Mouse (Mus musculus) hindbrain, embryonic 10.5 days (tissue): ENCODE measurements at regions not wholly inside any gene's neighbourhood (a gene's known extent, or its start where the extent isn't known, plus 50 kb on each side); places are given as distances from the start of the nearest gene placed in this dataset.

Experiments
- DNase-seq: peaks from one replicate; pipeline ENCODE4 v3.0.0-alpha.2; 2017; ENCODE audit warnings: low spot score
- H3K27ac ChIP-seq: fragments of 300-500 bp; sonication (generic); 2 replicates; pipeline ENCODE4 v1.5.1; 2016; ENCODE audit warnings: mild to moderate bottlenecking, moderate library complexity
- H3K27me3 ChIP-seq: fragments of 300-500 bp; sonication (generic); 2 replicates; pipeline ENCODE4 v1.6.1; 2016; ENCODE audit warnings: mild to moderate bottlenecking; ENCODE audit not compliant: poor library complexity, insufficient read depth, severe bottlenecking
- H3K36me3 ChIP-seq: fragments of 300-500 bp; sonication (generic); 2 replicates; pipeline ENCODE4 v1.6.1; 2016; ENCODE audit warnings: mild to moderate bottlenecking, moderate library complexity
- H3K4me1 ChIP-seq: fragments of 300-500 bp; sonication (generic); replicated peaks from 2 replicates; pipeline ENCODE4 v1.6.1; 2016; ENCODE audit warnings: mild to moderate bottlenecking
- H3K4me3 ChIP-seq: fragments of 300-500 bp; sonication (generic); 2 replicates; pipeline ENCODE4 v1.5.1; 2016; ENCODE audit warnings: mild to moderate bottlenecking, moderate library complexity
- H3K9me3 ChIP-seq: fragments of 300-500 bp; sonication (generic); 2 replicates; pipeline ENCODE4 v1.6.1; 2016; ENCODE audit warnings: mild to moderate bottlenecking, moderate library complexity
- WGBS: fragments of 180-500 bp; shearing (Covaris S2); methylation state at CpG from one replicate; pipeline ENCODE4 v1.1.7; 2016; 5-methylcytosine and 5-hydroxymethylcytosine counted together

DNA sequence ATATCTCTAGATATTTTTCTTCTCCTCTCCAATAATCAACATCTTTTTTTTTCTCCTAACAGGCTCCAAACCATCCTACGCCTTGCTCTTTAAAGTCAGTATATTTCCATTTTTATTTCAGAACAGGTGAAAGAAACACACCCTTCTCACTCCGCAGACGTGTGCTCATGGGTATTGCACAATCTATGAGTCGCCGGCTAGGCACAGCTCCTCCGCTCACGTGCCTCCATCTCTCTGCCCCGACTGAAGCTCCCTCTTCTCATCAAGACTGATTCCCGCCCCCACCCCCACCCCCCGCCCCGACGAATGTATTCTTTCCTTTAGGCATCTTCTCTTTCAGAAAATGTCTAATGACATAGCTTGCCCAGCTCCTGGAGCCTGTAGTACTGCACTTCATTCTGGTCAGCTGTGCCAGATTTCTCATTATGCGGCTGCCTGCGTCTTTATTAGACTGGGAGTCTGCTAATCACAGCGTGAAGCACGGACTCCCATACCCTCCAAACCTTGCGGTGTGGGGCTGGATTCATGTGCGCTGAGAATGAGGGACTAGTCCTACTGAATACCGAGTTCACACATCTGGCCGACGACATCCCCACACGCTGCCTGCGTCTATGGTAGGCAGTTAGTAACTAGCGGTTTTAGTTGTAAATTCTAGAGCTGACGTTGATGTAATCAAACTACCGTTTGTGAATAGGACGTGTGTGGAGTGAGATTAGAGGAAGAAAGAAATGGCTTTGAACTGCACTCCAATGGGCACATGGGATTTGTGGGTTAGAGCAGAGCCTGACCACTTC is 327.9 kb downstream of the Adamts20 start:
- Histone ChIP-seq H3K27me3 (no peaks in the 10 kb centered on the region), H3K4me3 (no peak overlapping the region), H3K36me3 (no peaks in the 10 kb centered on the region), H3K9me3 (peaks cover 5% of the 10 kb centered on the region; the same call in 1 of the 2 replicates), H3K27ac (no peak overlapping the region), H3K4me1 (no peaks in the 10 kb centered on the region)
- DNase-seq = peak; percentile 6
- WGBS = 81% methylated on average over 27 of the region's 27 CpGs

DNA sequence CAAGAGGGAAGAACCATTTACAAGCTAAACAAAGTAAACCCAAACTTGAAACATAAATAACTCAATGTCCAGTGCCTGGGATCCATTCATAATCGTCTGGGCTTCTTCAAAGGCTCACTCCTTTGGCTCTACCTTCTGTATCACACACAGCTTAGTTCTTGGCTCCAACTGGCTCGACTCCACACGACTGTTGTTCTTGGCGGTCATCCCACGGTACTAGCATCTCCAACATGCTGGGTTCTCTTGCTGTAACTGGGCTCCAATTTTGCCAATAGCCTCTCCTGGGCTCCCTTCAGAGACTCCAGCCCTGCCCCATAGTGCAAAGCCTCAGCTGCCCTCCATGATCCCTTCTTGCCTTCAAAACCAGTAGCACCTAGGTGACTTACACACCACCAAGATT is 352.4 kb downstream of the Adamts20 start:
- 89% methylated on average over 5 of the region's 5 CpGs for WGBS
- Histone ChIP-seq H3K4me1 (no peaks in the 10 kb centered on the region), H3K27ac (no peak overlapping the region), H3K27me3 (no peaks in the 10 kb centered on the region), H3K9me3 (peaks cover 6% of the 10 kb centered on the region), H3K4me3 (no peak overlapping the region), H3K36me3 (no peaks in the 10 kb centered on the region)
- DNase-seq = no peak

GRCm38 (mm10) chr15:94107186-94107716 is 358.0 kb downstream of the Adamts20 start:
- DNase-seq = no peak
- H3K27ac ChIP-seq = no peak overlapping the region
- H3K36me3 ChIP-seq = no peaks in the 10 kb centered on the region
- H3K4me1 ChIP-seq = no peaks in the 10 kb centered on the region
- no peaks in the 10 kb centered on the region for H3K27me3 ChIP-seq
- WGBS = 34% methylated on average over 2 of the region's 2 CpGs
- H3K9me3 ChIP-seq = no peaks in the 10 kb centered on the region
- no peak overlapping the region for H3K4me3 ChIP-seq

DNA sequence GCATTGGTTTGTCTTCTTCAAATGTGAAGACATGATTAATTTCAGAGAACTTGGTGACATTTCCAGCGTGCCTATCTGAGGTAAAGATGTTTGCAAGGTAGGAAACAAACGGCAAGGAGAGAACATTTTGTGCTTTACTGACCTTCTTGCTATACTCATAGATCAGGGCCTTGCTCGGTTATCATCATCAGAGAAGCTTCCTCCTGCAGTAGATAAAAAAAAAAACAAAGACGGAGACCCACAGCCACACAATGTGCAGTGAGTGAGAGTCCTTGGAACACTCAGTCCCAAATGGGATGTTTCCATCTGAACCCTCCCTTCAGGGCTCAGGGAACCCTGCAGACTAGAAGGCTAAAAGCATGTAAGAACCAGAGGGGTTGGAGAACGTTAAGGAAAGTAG is 374.6 kb downstream of the Adamts20 start:
- no peaks in the 10 kb centered on the region for H3K9me3 ChIP-seq
- H3K4me1 ChIP-seq = no peaks in the 10 kb centered on the region
- H3K4me3 ChIP-seq = no peak overlapping the region
- no peaks in the 10 kb centered on the region for H3K36me3 ChIP-seq
- H3K27me3 ChIP-seq = no peaks in the 10 kb centered on the region
- WGBS = 85% methylated on average over 5 of the region's 5 CpGs
- no peak overlapping the region for H3K27ac ChIP-seq
- no peak for DNase-seq

DNA sequence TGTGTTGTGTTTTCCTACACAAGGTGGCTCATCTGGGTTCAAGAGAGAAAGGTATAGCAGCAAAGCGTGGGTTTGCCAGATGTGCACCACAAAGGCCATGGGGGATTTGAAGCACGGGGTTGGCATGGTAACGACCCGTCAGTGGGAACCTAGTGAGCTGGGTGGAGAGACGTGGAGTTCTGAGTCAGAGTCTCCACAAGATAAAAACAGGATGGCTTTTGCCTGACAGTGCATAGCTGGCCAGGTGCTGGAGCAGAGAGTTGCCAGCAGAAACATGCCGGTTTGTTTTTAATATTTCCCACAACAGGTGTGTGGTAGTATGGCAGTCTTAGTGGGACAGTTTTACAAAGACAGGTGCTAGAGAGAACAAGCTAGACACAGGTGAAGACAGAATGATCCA is 375.4 kb downstream of the Adamts20 start:
- Histone ChIP-seq H3K4me1 (no peaks in the 10 kb centered on the region), H3K27ac (no peak overlapping the region), H3K4me3 (no peak overlapping the region), H3K9me3 (no peaks in the 10 kb centered on the region), H3K36me3 (no peaks in the 10 kb centered on the region), H3K27me3 (no peaks in the 10 kb centered on the region)
- no peak for DNase-seq
- 66% methylated on average over 6 of the region's 6 CpGs for WGBS

- H3K36me3 ChIP-seq = no peaks in the 10 kb centered on the region
- H3K4me1 ChIP-seq = no peaks in the 10 kb centered on the region
- 90% methylated on average over 4 of the region's 4 CpGs for WGBS
- no peak overlapping the region for H3K27ac ChIP-seq
- no peaks in the 10 kb centered on the region for H3K27me3 ChIP-seq
- H3K9me3 ChIP-seq = no peaks in the 10 kb centered on the region
- no peak overlapping the region for H3K4me3 ChIP-seq
- DNase-seq = no peak
Measured at GRCm38 (mm10) chr15:94082369-94082768, 382.8 kb downstream of the Adamts20 start.

GRCm38 (mm10) chr15:94077056-94077455 is 388.2 kb downstream of the Adamts20 start:
- no peaks in the 10 kb centered on the region for H3K36me3 ChIP-seq
- H3K27ac ChIP-seq = no peak overlapping the region
- H3K9me3 ChIP-seq = no peaks in the 10 kb centered on the region
- no peaks in the 10 kb centered on the region for H3K4me1 ChIP-seq
- DNase-seq = no peak
- WGBS = 92% methylated on average over 6 of the region's 6 CpGs
- H3K4me3 ChIP-seq = no peak overlapping the region
- no peaks in the 10 kb centered on the region for H3K27me3 ChIP-seq

- H3K9me3 ChIP-seq = no peaks in the 10 kb centered on the region
- no peaks in the 10 kb centered on the region for H3K4me1 ChIP-seq
- H3K27ac ChIP-seq = no peak overlapping the region
- no peaks in the 10 kb centered on the region for H3K27me3 ChIP-seq
- WGBS = 86% methylated on average over 7 of the region's 7 CpGs
- no peak for DNase-seq
- H3K4me3 ChIP-seq = no peak overlapping the region
- H3K36me3 ChIP-seq = no peaks in the 10 kb centered on the region
Measured at GRCm38 (mm10) chr15:94074161-94074950, 390.9 kb downstream of the Adamts20 start.

DNA sequence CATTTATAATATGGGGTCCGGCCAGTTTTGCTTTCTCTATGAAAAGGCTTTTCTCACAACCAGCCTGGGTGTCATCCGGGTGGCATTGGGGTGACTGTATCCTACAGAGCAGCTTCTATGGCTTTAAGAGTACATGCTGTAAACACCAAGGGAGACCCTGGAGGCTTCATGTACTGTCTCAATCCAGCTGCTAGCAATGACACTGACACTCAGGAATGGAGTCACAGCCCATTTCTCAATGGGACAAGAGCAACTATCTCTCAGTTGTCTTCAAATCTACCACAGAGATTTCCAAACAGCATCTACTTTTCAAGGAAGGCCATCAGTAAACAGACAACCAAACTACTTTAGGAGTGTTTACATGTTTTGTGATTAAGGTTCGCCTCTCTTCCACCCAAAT is 397.5 kb downstream of the Adamts20 start:
- Histone ChIP-seq H3K9me3 (no peaks in the 10 kb centered on the region), H3K27me3 (no peaks in the 10 kb centered on the region), H3K36me3 (no peaks in the 10 kb centered on the region), H3K27ac (no peak overlapping the region), H3K4me3 (no peak overlapping the region), H3K4me1 (no peaks in the 10 kb centered on the region)
- no peak for DNase-seq
- WGBS = 92% methylated on average over 3 of the region's 3 CpGs

GRCm38 (mm10) chr15:94049638-94050273 is 415.5 kb downstream of the Adamts20 start:
- no peaks in the 10 kb centered on the region for H3K4me1 ChIP-seq
- no peak overlapping the region for H3K4me3 ChIP-seq
- no peak overlapping the region for H3K27ac ChIP-seq
- no peaks in the 10 kb centered on the region for H3K27me3 ChIP-seq
- H3K36me3 ChIP-seq = no peaks in the 10 kb centered on the region
- 56% methylated on average over 5 of the region's 5 CpGs for WGBS
- DNase-seq = no peak
- no peaks in the 10 kb centered on the region for H3K9me3 ChIP-seq

GRCm38 (mm10) chr15:94046186-94046585 is 419.0 kb downstream of the Adamts20 start:
- Histone ChIP-seq H3K4me1 (no peaks in the 10 kb centered on the region), H3K4me3 (no peak overlapping the region), H3K27me3 (no peaks in the 10 kb centered on the region), H3K27ac (no peak overlapping the region), H3K36me3 (no peaks in the 10 kb centered on the region), H3K9me3 (no peaks in the 10 kb centered on the region)
- 92% methylated on average over 6 of the region's 6 CpGs for WGBS
- DNase-seq = no peak

GRCm38 (mm10) chr15:94045131-94045756 is 420.0 kb downstream of the Adamts20 start:
- Histone ChIP-seq H3K27me3 (no peaks in the 10 kb centered on the region), H3K9me3 (no peaks in the 10 kb centered on the region), H3K4me1 (no peaks in the 10 kb centered on the region), H3K27ac (no peak overlapping the region), H3K36me3 (no peaks in the 10 kb centered on the region), H3K4me3 (no peak overlapping the region)
- 85% methylated on average over 18 of the region's 18 CpGs for WGBS
- DNase-seq = no peak
